Mouse (Mus musculus) B cell, adult 2 months (primary cell): ENCODE measurements around the gene Cbl.
"Not testable (repeated sequence)": the region's sequence is repeated elsewhere in the genome, so short reads cannot be mapped to it uniquely, and the experiment has no call there.

Source experiments
- DNase-seq, 2 experiments: peaks; one replicate each; pipeline ENCODE4 v3.0.0; 2022

Cbl gene

DNA sequence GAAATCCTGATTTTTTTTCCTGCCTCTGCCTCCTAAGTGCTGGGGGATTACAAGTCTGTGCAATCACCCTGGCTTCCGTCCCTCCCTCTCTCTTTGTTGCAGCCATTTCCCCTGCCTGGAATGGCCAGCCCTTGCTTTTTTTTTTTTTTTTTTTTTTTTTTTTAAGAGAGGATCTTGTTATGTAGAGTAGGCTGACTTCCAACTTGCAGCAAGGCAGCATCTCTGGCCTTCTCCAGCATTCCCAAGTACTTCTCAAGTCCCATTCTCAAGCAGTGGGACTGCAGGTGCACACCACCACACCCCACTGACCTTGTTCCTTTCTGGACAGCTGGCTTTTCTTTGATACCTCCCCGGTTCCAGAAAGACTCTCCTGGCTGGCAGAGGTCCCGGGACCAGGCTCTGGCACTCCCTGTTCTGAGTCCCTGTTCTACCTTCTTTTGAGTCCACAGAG is 106.5 kb downstream of the Cbl start:
- no peak for DNase-seq

DNA sequence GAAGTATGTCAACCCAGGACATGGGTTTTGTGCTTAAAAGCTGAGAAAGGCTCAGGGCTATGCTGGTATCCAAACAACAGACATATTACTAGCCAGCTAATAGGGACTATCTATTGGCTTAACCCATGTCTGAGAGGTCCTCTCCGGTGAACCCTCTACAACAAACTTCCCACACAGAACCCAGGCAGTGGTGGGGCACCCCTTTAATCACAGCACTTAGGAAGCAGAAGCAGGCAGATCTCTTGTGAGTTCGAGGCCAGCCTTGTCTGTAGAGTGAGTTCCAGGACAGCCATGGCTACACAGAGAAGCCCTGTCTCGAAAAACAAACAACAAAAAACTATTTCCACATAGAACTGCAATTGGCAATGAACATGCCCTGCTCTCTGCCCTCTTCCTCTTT is 107.1 kb downstream of the Cbl start:
- no peak for DNase-seq

GRCm38 (mm10) chr9:44125546-44126428 is 108.1 kb downstream of the Cbl start:
- DNase-seq: peak; percentile 89 to 90

- no peak for DNase-seq
These were observed 108.8 kb downstream of the Cbl start for GRCm38 (mm10) chr9:44125026-44125425.

- peak; percentile 29 to 44 for DNase-seq
These were observed 109.5 kb downstream of the Cbl start for GRCm38 (mm10) chr9:44124317-44124716.

DNA sequence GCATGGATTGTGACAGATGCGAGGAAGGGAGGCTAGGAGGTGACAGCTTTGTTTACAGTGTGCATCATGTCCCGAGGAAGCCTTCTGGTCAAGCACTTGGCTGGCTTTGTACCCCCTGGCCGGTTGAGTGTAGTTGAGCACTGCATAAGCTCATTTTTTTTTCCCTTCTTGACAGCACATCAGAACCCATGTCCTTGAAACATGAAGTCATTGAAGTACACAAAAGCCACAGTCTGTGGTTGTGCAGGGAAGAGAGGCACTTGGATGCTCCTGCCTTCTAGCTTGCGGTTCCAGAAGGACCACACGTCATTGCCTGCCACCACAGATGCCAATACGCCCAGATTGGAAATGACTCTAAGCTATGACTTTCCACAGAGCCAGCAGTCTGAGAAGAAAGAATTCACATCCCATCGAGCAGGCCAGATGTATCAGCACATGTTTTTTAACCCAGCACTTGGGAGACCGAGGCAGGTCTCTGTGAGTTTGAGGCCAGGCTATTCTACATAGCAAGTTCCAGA is 113.8 kb downstream of the Cbl start:
- DNase-seq: no peak

DNA sequence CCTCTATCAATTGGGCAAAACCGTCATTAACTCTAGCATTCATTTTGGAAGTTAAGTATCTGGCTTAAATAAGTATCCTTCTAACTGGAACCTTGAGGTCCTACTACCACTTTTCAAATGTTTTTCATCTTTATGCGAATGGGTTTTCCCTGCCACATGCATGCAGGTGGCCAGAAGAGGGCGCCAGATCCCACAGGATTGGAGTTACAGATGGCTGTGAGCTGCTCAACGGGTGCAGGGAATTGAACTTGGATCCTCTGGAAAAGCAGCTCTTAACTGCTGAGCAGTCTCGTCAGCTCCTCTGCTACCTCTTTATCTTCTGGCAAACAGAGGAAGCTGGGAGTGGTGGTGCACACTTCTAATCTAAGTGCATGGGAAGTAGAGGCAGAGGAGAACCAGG is 114.8 kb downstream of the Cbl start:
- DNase-seq: peak; percentile 70 to 72

DNA sequence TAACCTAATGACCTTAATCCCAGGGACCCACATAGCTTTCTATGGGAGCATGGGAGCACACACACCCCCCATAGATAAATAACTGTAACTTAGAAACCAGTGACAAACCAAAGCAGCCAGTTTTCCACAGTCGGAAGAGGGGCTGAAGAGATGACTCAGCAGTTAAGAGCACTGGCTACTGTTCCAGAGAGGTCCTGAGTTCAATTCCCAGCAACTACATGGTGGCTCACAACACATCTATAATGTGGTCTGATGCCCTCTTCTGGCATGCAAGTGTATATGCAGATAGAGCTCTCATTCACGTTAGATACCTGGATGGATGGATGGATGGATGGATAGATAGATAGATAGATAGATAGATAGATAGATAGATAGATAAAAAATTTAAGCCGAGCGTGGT is 117.7 kb downstream of the Cbl start:
- no peak for DNase-seq

DNA sequence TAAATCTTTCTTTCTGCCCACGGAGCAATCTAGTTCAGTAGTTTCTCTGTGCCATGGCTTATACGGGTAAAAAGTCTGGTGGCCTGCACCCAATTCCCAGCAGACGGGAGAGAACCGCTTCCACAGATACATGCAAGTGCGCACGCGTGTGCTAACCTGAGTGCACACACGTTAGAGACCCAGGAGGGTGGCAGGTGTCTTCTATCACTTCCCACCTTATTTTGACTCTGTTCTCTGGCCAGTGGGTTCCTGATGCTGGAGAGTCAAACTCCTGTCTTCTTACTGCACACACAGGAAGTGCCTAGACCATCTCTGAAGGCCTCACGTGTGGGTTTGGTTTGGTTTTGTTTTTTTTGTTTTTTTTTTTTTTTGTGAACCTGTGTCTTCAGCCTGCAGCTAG is 118.2 kb downstream of the Cbl start:
- no peak for DNase-seq

DNA sequence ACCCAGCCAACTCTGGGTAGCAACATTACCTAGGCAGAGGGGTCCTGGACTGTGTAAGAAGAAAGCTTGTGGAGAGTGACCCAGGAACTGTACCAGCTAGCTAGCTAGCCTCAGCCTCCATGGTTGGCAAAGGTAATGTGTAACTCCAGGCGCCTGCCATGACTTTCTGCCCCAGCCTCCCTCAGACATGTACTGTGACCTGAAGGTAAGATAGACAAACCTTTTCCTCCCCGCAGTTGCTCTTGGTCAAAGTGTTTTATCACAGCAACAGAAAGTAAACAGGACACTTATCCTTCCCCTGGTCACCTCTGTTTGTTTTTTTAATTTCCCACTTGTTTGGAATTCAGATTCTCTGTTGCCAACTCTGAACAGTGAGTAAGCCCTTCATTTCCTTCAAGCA is 119.4 kb downstream of the Cbl start:
- no peak for DNase-seq

DNA sequence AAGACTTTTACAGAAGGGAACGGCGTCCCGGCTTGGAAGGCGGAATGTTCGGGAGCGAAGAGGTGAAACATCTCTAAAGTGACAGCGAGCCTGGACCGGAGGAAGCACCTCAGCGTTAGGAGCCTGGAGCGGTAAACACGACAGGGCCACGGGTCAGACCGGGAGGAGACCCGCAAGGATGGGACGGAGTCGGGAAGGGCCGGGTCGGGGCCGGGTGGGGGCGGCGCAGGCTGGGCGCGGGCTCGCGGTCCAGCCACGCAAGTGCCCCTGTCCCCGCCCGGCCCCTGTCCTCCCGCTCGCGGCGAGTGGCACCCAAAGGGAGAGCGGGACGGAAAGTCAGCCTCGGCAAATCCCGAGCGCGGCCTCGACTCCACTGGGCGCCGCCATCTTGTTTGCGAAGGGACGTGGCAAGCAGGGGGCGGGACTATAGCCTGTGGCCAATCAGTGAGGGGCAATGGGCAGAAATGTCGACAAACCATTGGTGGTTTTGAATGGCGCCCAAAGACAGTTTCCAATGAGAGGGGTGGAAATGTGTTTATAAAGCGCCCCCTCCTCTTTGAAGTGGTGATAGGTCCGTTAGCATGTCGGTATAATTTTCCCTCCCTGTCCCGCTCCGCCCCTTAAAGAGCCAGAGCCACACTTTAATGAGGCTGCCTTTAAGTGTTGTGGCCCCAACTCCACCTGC is 120.6 kb downstream of the Cbl start, which contains the start of the genes Gm49380 and Rnf26:
Gm49380 (minus strand) TSS at position 396 of the 685 bp plus-strand sequence.
Rnf26 (minus strand) TSS at position 413 of the 685 bp plus-strand sequence.
- DNase-seq: peak; percentile 92 to 94

GRCm38 (mm10) chr9:44111909-44112308 is 121.9 kb downstream of the Cbl start:
- not testable (repeated sequence) for DNase-seq

DNA sequence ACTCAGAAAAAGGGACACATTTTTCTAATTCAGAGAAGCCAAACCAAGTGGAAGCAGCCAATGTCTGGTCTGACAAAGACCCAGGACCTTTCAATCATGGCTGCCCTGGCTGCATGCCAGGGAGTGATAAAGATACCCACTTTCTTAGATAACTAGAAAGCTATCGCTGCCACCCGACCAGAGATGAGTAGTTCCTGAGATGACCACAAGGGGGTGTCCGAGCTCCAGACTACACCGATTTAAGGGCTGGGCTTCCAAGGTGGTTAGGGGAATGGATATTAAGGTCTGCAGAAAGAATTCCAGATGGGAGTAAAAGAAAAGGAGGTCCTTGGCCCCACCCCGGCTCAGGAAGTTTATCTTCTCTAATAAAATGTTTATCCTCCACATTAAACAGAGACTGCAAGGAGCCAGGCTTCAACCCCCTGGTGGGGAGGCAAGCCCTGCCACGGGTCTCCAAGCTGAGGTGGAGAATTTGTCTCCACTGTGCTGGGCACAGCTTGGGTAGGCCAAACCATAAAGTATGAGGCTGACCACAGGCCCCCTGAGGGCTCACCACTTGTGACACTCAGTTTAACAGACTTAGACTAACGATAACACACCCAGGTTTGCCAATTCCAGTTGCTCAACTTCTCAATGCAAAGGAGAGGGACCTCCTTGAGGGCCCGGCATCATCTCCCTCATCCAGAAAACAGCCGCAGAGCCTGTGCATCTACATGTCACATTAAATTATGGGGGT is 124.3 kb downstream of the Cbl start:
- DNase-seq: peak; percentile 85 to 86

DNA sequence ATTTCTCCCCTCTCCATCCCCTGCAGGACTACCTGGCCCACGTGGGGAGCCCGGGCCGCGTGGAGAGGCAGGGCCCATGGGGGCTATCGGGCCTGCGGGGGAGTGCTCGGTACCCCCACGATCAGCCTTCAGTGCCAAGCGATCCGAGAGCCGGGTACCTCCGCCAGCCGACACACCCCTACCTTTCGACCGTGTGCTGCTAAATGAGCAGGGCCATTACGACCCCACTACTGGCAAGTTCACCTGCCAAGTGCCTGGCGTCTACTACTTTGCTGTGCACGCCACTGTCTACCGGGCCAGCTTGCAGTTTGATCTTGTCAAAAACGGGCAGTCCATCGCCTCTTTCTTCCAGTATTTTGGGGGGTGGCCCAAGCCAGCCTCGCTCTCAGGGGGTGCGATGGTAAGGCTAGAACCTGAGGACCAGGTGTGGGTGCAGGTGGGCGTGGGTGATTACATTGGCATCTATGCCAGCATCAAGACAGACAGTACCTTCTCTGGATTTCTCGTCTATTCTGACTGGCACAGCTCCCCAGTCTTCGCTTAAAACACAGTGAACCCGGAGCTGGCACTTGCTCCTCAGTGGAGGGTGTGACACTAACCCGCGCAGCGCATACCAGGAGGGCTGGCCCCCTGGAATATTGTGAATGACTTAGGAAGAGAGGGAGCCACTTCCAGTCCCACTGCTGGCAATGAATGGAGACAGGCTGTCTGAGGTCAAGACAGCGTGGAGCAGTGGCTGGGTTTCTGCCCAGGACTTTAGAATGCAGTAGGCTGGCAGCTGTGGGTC is 125.4 kb downstream of the Cbl start:
- no peak for DNase-seq

- no peak for DNase-seq
These were observed 126.2 kb downstream of the Cbl start for GRCm38 (mm10) chr9:44107557-44108179.

- DNase-seq: no peak
These were observed 126.7 kb downstream of the Cbl start, which contains the start of gene C1qtnf5 for GRCm38 (mm10) chr9:44107110-44107509. Gene C1qtnf5, plus strand, starts transcription at chr9:44107245.

- DNase-seq: no peak
These were observed 127.3 kb downstream of the Cbl start for GRCm38 (mm10) chr9:44106596-44106995.

DNA sequence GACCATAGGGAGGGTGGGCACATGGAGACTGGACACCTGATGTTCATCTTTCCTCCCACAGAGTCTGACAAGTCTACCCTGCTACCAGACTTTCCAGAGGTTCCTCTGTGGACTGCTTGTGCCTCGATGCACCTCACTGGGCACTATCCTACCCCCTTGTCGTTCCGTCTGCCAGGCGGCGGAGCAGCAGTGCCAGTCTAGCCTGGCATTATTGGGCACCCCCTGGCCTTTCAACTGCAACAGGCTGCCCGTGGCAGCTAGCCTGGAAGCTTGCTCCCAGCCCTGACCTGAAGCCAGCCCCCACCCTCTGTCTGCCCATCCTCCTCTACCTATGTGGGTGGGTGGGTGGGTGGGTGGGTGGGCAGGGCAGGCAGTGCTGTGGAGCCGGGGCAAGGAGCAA is 127.7 kb downstream of the Cbl start:
- DNase-seq: no peak

- DNase-seq: no peak
These were observed 128.1 kb downstream of the Cbl start for GRCm38 (mm10) chr9:44105781-44106180.

- no peak for DNase-seq
These were observed 129.0 kb downstream of the Cbl start for GRCm38 (mm10) chr9:44104881-44105280.

- no peak for DNase-seq
These were observed 132.4 kb downstream of the Cbl start, which contains the start of gene Mfrp for GRCm38 (mm10) chr9:44101490-44101889. Gene Mfrp, plus strand, starts transcription at chr9:44101729.
